Mouse (Mus musculus): ENCODE results near the gene Tube1.

DNA sequence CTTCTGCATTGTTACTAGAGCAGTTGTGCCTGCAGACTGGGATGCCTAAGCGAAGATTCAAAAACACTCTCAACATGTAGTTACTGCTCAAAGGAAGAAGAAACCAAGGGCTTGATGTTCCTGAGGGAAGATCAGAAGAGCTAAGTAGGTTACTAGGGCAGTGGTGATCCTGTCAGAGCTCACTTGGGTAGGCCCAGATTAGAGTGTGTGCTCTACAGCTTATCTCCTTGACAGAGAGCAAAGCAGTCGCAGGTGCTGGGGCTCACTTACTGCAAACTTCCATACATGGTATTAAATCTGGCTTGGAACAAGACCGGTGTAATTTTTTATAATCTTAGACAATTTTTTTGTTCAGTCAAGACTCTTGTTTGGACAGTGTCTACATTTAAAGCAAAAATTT lies 4.0 kb downstream of the Tube1 start:
- TF ChIP-seq CTCF (IDR thresholded peaks at IDR 0.05; ENCODE audit: control insufficient read depth, insufficient read depth, insufficient replicate concordance, low read depth, low read length) (no peak), POLR2A (IDR thresholded peaks at IDR 0.05; ENCODE audit: control insufficient read depth, low read depth, low read length) (no peak)

All from testis, adult 2 months (tissue).